Mouse (Mus musculus): ENCODE results near the gene Olfr1238. TPM values are rescaled to one million over a fixed set of nuclear protein-coding genes. Genes with fewer than 3 reads are reported as not detected.

The Olfr1238 gene
- polyA plus RNA-seq (2017; shearing (Covaris generic)), result under 1 TPM; 0.04 to 0.05 TPM

GRCm38 (mm10) chr2:89409576-89409975, at the start of gene Olfr1238:
Gene Olfr1238, minus strand, starts transcription at chr2:89409676.

GRCm38 (mm10) chr2:89442900-89443299, 33.4 kb upstream of the Olfr1238 start, which contains the start of gene Olfr1240:
Gene Olfr1240, minus strand, starts transcription at chr2:89443000.

GRCm38 (mm10) chr2:89420307-89420706, 10.8 kb upstream of the Olfr1238 start, which contains the start of gene Olfr1239:
Gene Olfr1239, minus strand, starts transcription at chr2:89420407.

GRCm38 (mm10) chr2:89364765-89365164, 44.7 kb downstream of the Olfr1238 start, which contains the start of gene Olfr1234:
Gene Olfr1234, minus strand, starts transcription at chr2:89364865.

Other genes starting within 250 kb of the Olfr1238 start
- under 1 TPM in 1 of 2 experiments, not detected in 1; 0.23 TPM for gene Olfr1224-ps1, start 245.6 kb downstream of the Olfr1238 start, polyA plus RNA-seq (2017; shearing (Covaris generic))
- not detected for gene Olfr1225, start 235.0 kb downstream of the Olfr1238 start, polyA plus RNA-seq (2017; shearing (Covaris generic))
- not detected for gene Olfr1226, start 209.6 kb downstream of the Olfr1238 start, polyA plus RNA-seq (2017; shearing (Covaris generic))
- gene Olfr1228, start 155.6 kb downstream of the Olfr1238 start, polyA plus RNA-seq (2017; shearing (Covaris generic)), result under 1 TPM in 1 of 2 experiments, not detected in 1; 0.32 TPM
- not detected for gene Olfr1229, start 121.7 kb downstream of the Olfr1238 start, polyA plus RNA-seq (2017; shearing (Covaris generic))
- not detected for gene Olfr1230, start 112.4 kb downstream of the Olfr1238 start, polyA plus RNA-seq (2017; shearing (Covaris generic))
- under 1 TPM in 1 of 2 experiments, not detected in 1; 0.31 TPM for gene Olfr1231, start 102.6 kb downstream of the Olfr1238 start, polyA plus RNA-seq (2017; shearing (Covaris generic))
- not detected for gene Olfr1232, start 80.0 kb downstream of the Olfr1238 start, polyA plus RNA-seq (2017; shearing (Covaris generic))
- gene Olfr1233, start 67.3 kb downstream of the Olfr1238 start, polyA plus RNA-seq (2017; shearing (Covaris generic)), result under 1 TPM in 1 of 2 experiments, not detected in 1; 0.04 TPM
- under 1 TPM in 1 of 2 experiments, not detected in 1; 0.31 TPM for gene Olfr1234, start 44.8 kb downstream of the Olfr1238 start, polyA plus RNA-seq (2017; shearing (Covaris generic))
- gene Olfr1239, start 10.7 kb upstream of the Olfr1238 start, polyA plus RNA-seq (2017; shearing (Covaris generic)), result under 1 TPM in 1 of 2 experiments, not detected in 1; 0.11 TPM
- not detected for gene Olfr1240, start 33.3 kb upstream of the Olfr1238 start, polyA plus RNA-seq (2017; shearing (Covaris generic))
- not detected for gene Olfr1241, start 77.5 kb upstream of the Olfr1238 start, polyA plus RNA-seq (2017; shearing (Covaris generic))
- not detected for gene Olfr1242, start 88.7 kb upstream of the Olfr1238 start, polyA plus RNA-seq (2017; shearing (Covaris generic))
- not detected for gene Olfr1243, start 121.8 kb upstream of the Olfr1238 start, polyA plus RNA-seq (2017; shearing (Covaris generic))
- gene Olfr1245, start 168.8 kb upstream of the Olfr1238 start, polyA plus RNA-seq (2017; shearing (Covaris generic)), result under 1 TPM in 1 of 2 experiments, not detected in 1; 0.10 TPM
- gene Olfr1246, start 183.5 kb upstream of the Olfr1238 start, polyA plus RNA-seq (2017; shearing (Covaris generic)), result not detected
- under 1 TPM in 1 of 2 experiments, not detected in 1; 0.11 TPM for gene Olfr1247, start 204.5 kb upstream of the Olfr1238 start, polyA plus RNA-seq (2017; shearing (Covaris generic))
- not detected for gene Olfr1248, start 208.6 kb upstream of the Olfr1238 start, polyA plus RNA-seq (2017; shearing (Covaris generic))
- not detected for gene Olfr1249, start 225.3 kb upstream of the Olfr1238 start, polyA plus RNA-seq (2017; shearing (Covaris generic))

All from activated CD4-positive, CD25-positive, alpha-beta regulatory T cell (primary cell).